Mouse (Mus musculus) myocyte (in vitro differentiated cells): ENCODE data around the gene Camk2d. TPM values are rescaled to one million over a fixed set of nuclear protein-coding genes. Genes with fewer than 3 reads are reported as not detected.

Experiments used
- H3K27me3 ChIP-seq: one replicate; pipeline ENCODE4 v1.6.1; 2011; ENCODE audit not compliant: control insufficient read depth, insufficient read depth, insufficient read length
- H3K36me3 ChIP-seq: one replicate; pipeline ENCODE4 v1.6.1; 2011; ENCODE audit not compliant: control insufficient read depth, insufficient read depth
- H3K4me2 ChIP-seq: one replicate; pipeline ENCODE4 v1.6.1; 2011; ENCODE audit warnings: low read depth, control low read depth
- H3K4me3 ChIP-seq: one replicate; pipeline ENCODE4 v1.5.1; 2011; ENCODE audit warnings: mild to moderate bottlenecking, control low read depth, moderate library complexity
- H3K79me2 ChIP-seq: one replicate; pipeline ENCODE4 v1.6.1; 2011; ENCODE audit not compliant: control insufficient read depth, insufficient read depth
- H3ac ChIP-seq: one replicate; pipeline ENCODE4 v1.6.1; 2011; ENCODE audit not compliant: control insufficient read depth, insufficient read length
- CEBPB ChIP-seq: IDR thresholded peaks from 2 replicates; pipeline ENCODE4 v1.6.1; 2011; ENCODE audit warnings: mild to moderate bottlenecking, moderate library complexity; ENCODE audit not compliant: poor library complexity, insufficient read depth, severe bottlenecking
- E2F4 ChIP-seq: IDR thresholded peaks from one replicate; pipeline ENCODE4 v1.6.1; 2011; ENCODE audit warnings: mild to moderate bottlenecking, control low read depth, moderate library complexity; ENCODE audit not compliant: insufficient read depth
- MAX ChIP-seq: IDR thresholded peaks from one replicate; pipeline ENCODE4 v1.6.1; 2011; ENCODE audit warnings: low read depth, mild to moderate bottlenecking, control low read depth
- MYOD1 ChIP-seq, 3 experiments: IDR thresholded peaks; one replicate each; pipeline ENCODE4 v1.6.1; 2011; ENCODE audit warnings: control low read depth in 2 of 3, low read depth in 2 of 3, mild to moderate bottlenecking in 2 of 3, moderate library complexity in 1 of 3; ENCODE audit not compliant: insufficient read length in 2 of 3, control insufficient read depth in 1 of 3
- MYOG ChIP-seq, 3 experiments: IDR thresholded peaks; one replicate each; pipeline ENCODE4 v1.6.1; 2011; ENCODE audit warnings: control low read depth in 2 of 3, low read depth in 2 of 3, mild to moderate bottlenecking in 2 of 3; ENCODE audit not compliant: insufficient read length in 2 of 3, control insufficient read depth in 1 of 3, insufficient read depth in 1 of 3
- POLR2A ChIP-seq: IDR thresholded peaks from one replicate; pipeline ENCODE4 v1.6.1; 2011; ENCODE audit warnings: low read depth, mild to moderate bottlenecking, control low read depth, moderate library complexity; ENCODE audit not compliant: insufficient read length
- POLR2AphosphoS2 ChIP-seq: IDR thresholded peaks from one replicate; pipeline ENCODE4 v1.6.1; 2011; ENCODE audit warnings: low read depth, control low read depth; ENCODE audit not compliant: insufficient read length
- REST ChIP-seq: IDR thresholded peaks from one replicate; pipeline ENCODE4 v1.6.1; 2011; ENCODE audit warnings: mild to moderate bottlenecking, control low read depth, moderate library complexity; ENCODE audit not compliant: insufficient read depth, insufficient read length
- SRF ChIP-seq: IDR thresholded peaks from one replicate; pipeline ENCODE4 v1.6.1; 2011; ENCODE audit warnings: low read depth; ENCODE audit not compliant: control insufficient read depth, insufficient read length
- TCF12 ChIP-seq: IDR thresholded peaks from one replicate; pipeline ENCODE4 v1.6.1; 2011; ENCODE audit warnings: mild to moderate bottlenecking, control low read depth; ENCODE audit not compliant: poor library complexity, insufficient read depth, severe bottlenecking
- TCF3 ChIP-seq: IDR thresholded peaks from one replicate; pipeline ENCODE4 v1.6.1; 2011; ENCODE audit warnings: low read depth, control low read depth; ENCODE audit not compliant: insufficient read length
- USF1 ChIP-seq: IDR thresholded peaks from one replicate; pipeline ENCODE4 v1.6.1; 2011; ENCODE audit warnings: low read depth, mild to moderate bottlenecking, control low read depth, moderate library complexity
- polyA plus RNA-seq: library from polyadenylated mRNA; unstranded; fragments of >200 nt; fragmentation: generic; extraction: Trizol; gene quantifications from one replicate; pipeline ENCODE4 v1.2.1, GENCODE M21; 2012; ENCODE audit warnings: missing spikeins

The Camk2d gene
- polyA plus RNA-seq, 1 experiment = 22.1 TPM

- Histone ChIP-seq H3K27me3 (no peaks in the 10 kb centered on the region), H3K79me2 (peaks cover 42% of the 10 kb centered on the region)
These were observed 54.6 kb downstream of the Camk2d start for GRCm38 (mm10) chr3:126650747-126651146.

GRCm38 (mm10) chr3:126652361-126652760, 56.3 kb downstream of the Camk2d start:
- Histone ChIP-seq H3K79me2 (peaks cover 52% of the 10 kb centered on the region), H3ac (no peak overlapping the region), H3K4me3 (no peak overlapping the region), H3K4me2 (no peak overlapping the region), H3K36me3 (no peaks in the 10 kb centered on the region), H3K27me3 (no peaks in the 10 kb centered on the region)
- no peak for TF ChIP-seq REST
- no peak for TF ChIP-seq POLR2A

More at GRCm38 (mm10) chr3:126650747-126651146, 54.6 kb downstream of the Camk2d start:
- no peak overlapping the region for H3ac ChIP-seq
- H3K36me3 ChIP-seq = no peaks in the 10 kb centered on the region
- TF ChIP-seq POLR2AphosphoS2 (no peak), CEBPB (no peak), REST (no peak), E2F4 (no peak), TCF12 (no peak), MYOD1 (IDR thresholded peaks at IDR 0.05; ENCODE audit: control insufficient read depth in 1 of 3, insufficient read length in 2 of 3, low read depth in 2 of 3) (no peak), MYOG (IDR thresholded peaks at IDR 0.05; ENCODE audit: control insufficient read depth in 1 of 3, insufficient read depth in 1 of 3, insufficient read length in 2 of 3, low read depth in 2 of 3) (no peak), TCF3 (no peak), POLR2A (no peak), USF1 (no peak), MAX (no peak), SRF (no peak)
- no peak overlapping the region for H3K4me3 ChIP-seq
- H3K4me2 ChIP-seq = no peak overlapping the region

GRCm38 (mm10) chr3:126653118-126653517, 57.0 kb downstream of the Camk2d start:
- no peak for TF ChIP-seq POLR2AphosphoS2
- TF ChIP-seq SRF = no peak
- TF ChIP-seq POLR2A = no peak
- TF ChIP-seq USF1 = no peak
- TF ChIP-seq TCF3 = no peak
- TF ChIP-seq MYOG (IDR thresholded peaks at IDR 0.05; ENCODE audit: control insufficient read depth in 1 of 3, insufficient read depth in 1 of 3, insufficient read length in 2 of 3, low read depth in 2 of 3) = no peak
- no peak for TF ChIP-seq E2F4
- TF ChIP-seq REST = no peak
- no peak for TF ChIP-seq CEBPB
- TF ChIP-seq MYOD1 (IDR thresholded peaks at IDR 0.05; ENCODE audit: control insufficient read depth in 1 of 3, insufficient read length in 2 of 3, low read depth in 2 of 3) = no peak
- TF ChIP-seq TCF12 = no peak
- Histone ChIP-seq H3K79me2 (peaks cover 54% of the 10 kb centered on the region), H3ac (no peak overlapping the region), H3K4me2 (no peak overlapping the region), H3K4me3 (no peak overlapping the region), H3K36me3 (no peaks in the 10 kb centered on the region), H3K27me3 (no peaks in the 10 kb centered on the region)

GRCm38 (mm10) chr3:126656173-126656572, 60.1 kb downstream of the Camk2d start:
- Histone ChIP-seq H3ac (no peak overlapping the region), H3K4me2 (no peak overlapping the region), H3K27me3 (no peaks in the 10 kb centered on the region), H3K79me2 (peaks cover 70% of the 10 kb centered on the region), H3K36me3 (no peaks in the 10 kb centered on the region), H3K4me3 (no peak overlapping the region)
- TF ChIP-seq MYOG (IDR thresholded peaks at IDR 0.05; ENCODE audit: control insufficient read depth in 1 of 3, insufficient read depth in 1 of 3, insufficient read length in 2 of 3, low read depth in 2 of 3) (no peak), CEBPB (no peak), POLR2AphosphoS2 (no peak), MAX (no peak), SRF (no peak), TCF3 (no peak), USF1 (no peak), TCF12 (no peak), POLR2A (no peak), MYOD1 (IDR thresholded peaks at IDR 0.05; ENCODE audit: control insufficient read depth in 1 of 3, insufficient read length in 2 of 3, low read depth in 2 of 3) (no peak), REST (no peak), E2F4 (no peak)

GRCm38 (mm10) chr3:126657895-126658294, 61.8 kb downstream of the Camk2d start:
- Histone ChIP-seq H3K79me2 (peaks cover 77% of the 10 kb centered on the region), H3K4me3 (no peak overlapping the region), H3K36me3 (no peaks in the 10 kb centered on the region), H3K27me3 (no peaks in the 10 kb centered on the region), H3ac (no peak overlapping the region), H3K4me2 (no peak overlapping the region)
- no peak for TF ChIP-seq TCF12
- TF ChIP-seq POLR2A = no peak
- TF ChIP-seq MYOG (IDR thresholded peaks at IDR 0.05; ENCODE audit: control insufficient read depth in 1 of 3, insufficient read depth in 1 of 3, insufficient read length in 2 of 3, low read depth in 2 of 3) = no peak
- TF ChIP-seq MAX = no peak
- TF ChIP-seq USF1 = no peak
- TF ChIP-seq E2F4 = no peak
- TF ChIP-seq REST = no peak
- no peak for TF ChIP-seq MYOD1 (IDR thresholded peaks at IDR 0.05; ENCODE audit: control insufficient read depth in 1 of 3, insufficient read length in 2 of 3, low read depth in 2 of 3)
- no peak for TF ChIP-seq TCF3
- TF ChIP-seq POLR2AphosphoS2 = no peak
- no peak for TF ChIP-seq SRF
- no peak for TF ChIP-seq CEBPB
